Mouse (Mus musculus) hindbrain, embryonic 13.5 days (tissue): ENCODE measurements at regions not wholly inside any gene's neighbourhood (a gene's known extent, or its start where the extent isn't known, plus 50 kb on each side); places are given as distances from the start of the nearest gene placed in this dataset.
"Not testable (repeated sequence)": the region's sequence is repeated elsewhere in the genome, so short reads cannot be mapped to it uniquely, and the experiment has no call there.

Source experiments
- ATAC-seq: fragments of 200-750 bp; cut with Nextera tagmentation; 2 replicates; pipeline ENCODE4 v1.8.0; 2017; ENCODE audit warnings: moderate TSS enrichment; ENCODE audit not compliant: low FRiP score
- H3K27ac ChIP-seq: fragments of 300-500 bp; sonication (generic); 2 replicates; pipeline ENCODE4 v1.5.1; 2015; ENCODE audit warnings: inconsistent platforms, mild to moderate bottlenecking, moderate library complexity
- H3K27me3 ChIP-seq: fragments of 300-500 bp; sonication (generic); 2 replicates; pipeline ENCODE4 v1.6.1; 2015; ENCODE audit warnings: mild to moderate bottlenecking, inconsistent platforms
- H3K36me3 ChIP-seq: fragments of 300-500 bp; sonication (generic); 2 replicates; pipeline ENCODE4 v1.6.1; 2015; ENCODE audit warnings: mild to moderate bottlenecking, inconsistent platforms
- H3K4me1 ChIP-seq: fragments of 300-500 bp; sonication (generic); replicated peaks from 2 replicates; pipeline ENCODE4 v1.6.1; 2015; ENCODE audit warnings: inconsistent platforms
- H3K4me2 ChIP-seq: fragments of 300-500 bp; sonication (generic); 2 replicates; pipeline ENCODE4 v1.6.1; 2015; ENCODE audit warnings: inconsistent platforms, mild to moderate bottlenecking, moderate library complexity
- H3K4me3 ChIP-seq: fragments of 300-500 bp; sonication (generic); 2 replicates; pipeline ENCODE4 v1.5.1; 2015; ENCODE audit warnings: mild to moderate bottlenecking, inconsistent platforms
- H3K9ac ChIP-seq: fragments of 300-500 bp; sonication (generic); 2 replicates; pipeline ENCODE4 v1.6.1; 2015; ENCODE audit warnings: mild to moderate bottlenecking, inconsistent platforms
- H3K9me3 ChIP-seq: fragments of 300-500 bp; sonication (generic); 2 replicates; pipeline ENCODE4 v1.6.1; 2016; ENCODE audit warnings: inconsistent platforms
- WGBS: fragments of 180-500 bp; shearing (Covaris S2); methylation state at CpG from one replicate; pipeline ENCODE4 v1.1.7; 2015; 5-methylcytosine and 5-hydroxymethylcytosine counted together

DNA sequence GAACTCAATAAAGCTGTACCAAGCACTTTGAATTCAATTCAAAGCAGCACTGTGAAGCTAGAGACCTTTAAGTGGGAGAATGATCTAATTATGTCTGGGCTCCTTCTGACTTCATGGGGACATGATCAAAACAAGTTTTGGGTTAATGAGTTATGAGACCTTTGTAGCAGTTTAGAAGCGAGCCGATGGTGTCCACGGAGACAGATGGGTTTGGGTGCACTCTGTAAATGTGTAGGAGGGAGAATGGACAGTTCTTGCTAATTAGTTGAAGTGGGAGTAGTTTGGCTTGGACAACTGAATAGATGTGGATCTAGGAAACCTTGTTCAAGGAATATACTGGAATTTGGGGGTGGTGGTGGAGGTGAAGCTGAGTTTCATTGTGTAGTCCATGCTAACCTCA is 186.3 kb upstream of the Cldn34b3 start:
- H3K4me1 ChIP-seq: no peaks in the 10 kb centered on the region
- H3K9me3 ChIP-seq: no peaks in the 10 kb centered on the region
- H3K36me3 ChIP-seq: no peaks in the 10 kb centered on the region
- WGBS: 52% methylated on average over 3 of the region's 3 CpGs
- no peak overlapping the region for H3K4me3 ChIP-seq
- ATAC-seq: no peak
- H3K9ac ChIP-seq: no peak overlapping the region
- no peaks in the 10 kb centered on the region for H3K27me3 ChIP-seq
- no peak overlapping the region for H3K27ac ChIP-seq
- H3K4me2 ChIP-seq: no peak overlapping the region

GRCm38 (mm10) chrX:76082670-76083069 is 181.4 kb upstream of the Cldn34b3 start:
- no peak for ATAC-seq
- WGBS: 60% methylated on average over 4 of the region's 4 CpGs

DNA sequence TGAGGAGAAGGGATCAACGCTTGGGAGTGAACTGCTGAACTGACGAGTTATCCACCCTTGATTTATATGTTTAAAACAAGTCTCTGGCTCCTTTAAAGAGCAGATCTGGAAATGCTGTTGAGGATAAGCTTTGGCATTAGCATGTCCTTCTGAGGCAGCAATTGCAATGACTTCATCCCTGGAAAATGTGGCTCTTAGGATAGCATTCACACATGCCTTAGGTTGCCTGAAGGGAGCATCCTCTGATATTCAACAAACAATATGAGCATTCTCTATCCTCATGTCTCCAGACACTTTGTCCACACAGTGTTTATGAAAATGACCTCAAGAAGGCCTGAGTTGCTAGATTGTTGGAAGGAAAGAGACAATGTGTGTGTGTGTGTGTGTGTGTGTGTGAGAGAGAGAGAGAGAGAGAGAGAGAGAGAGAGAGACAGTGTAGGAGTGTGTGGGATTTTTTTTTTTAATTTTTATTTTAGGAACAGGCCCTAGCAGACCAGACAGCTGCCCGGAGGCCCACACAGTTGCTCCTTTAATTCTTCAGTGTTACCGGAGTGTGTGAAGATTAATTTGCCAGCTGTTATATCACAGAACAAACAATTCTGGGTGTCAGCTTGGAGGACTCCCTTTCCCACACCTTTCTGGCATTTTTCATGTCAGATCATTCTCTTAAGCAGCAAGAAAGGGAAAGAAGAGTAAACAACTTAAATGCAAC is 153.2 kb upstream of the Cldn34b3 start:
- Histone ChIP-seq H3K36me3 (no peaks in the 10 kb centered on the region), H3K27ac (no peak overlapping the region), H3K9ac (no peak overlapping the region), H3K4me2 (no peak overlapping the region), H3K4me3 (no peak overlapping the region), H3K27me3 (no peaks in the 10 kb centered on the region), H3K9me3 (no peaks in the 10 kb centered on the region), H3K4me1 (no peaks in the 10 kb centered on the region)
- no peak for ATAC-seq
- 78% methylated on average over 4 of the region's 4 CpGs for WGBS

More at GRCm38 (mm10) chrX:76082670-76083069, 181.4 kb upstream of the Cldn34b3 start:
- Histone ChIP-seq H3K36me3 (no peaks in the 10 kb centered on the region), H3K27me3 (no peaks in the 10 kb centered on the region), H3K4me1 (no peaks in the 10 kb centered on the region), H3K9me3 (no peaks in the 10 kb centered on the region), H3K27ac (no peak overlapping the region), H3K9ac (no peak overlapping the region), H3K4me3 (no peak overlapping the region), H3K4me2 (no peak overlapping the region)

- Histone ChIP-seq H3K27ac (no peak overlapping the region), H3K9ac (no peak overlapping the region), H3K4me2 (no peak overlapping the region), H3K4me3 (no peak overlapping the region), H3K9me3 (no peaks in the 10 kb centered on the region), H3K36me3 (no peaks in the 10 kb centered on the region), H3K27me3 (no peaks in the 10 kb centered on the region), H3K4me1 (no peaks in the 10 kb centered on the region)
- ATAC-seq: no peak
- 28% methylated on average over 1 of the region's 1 CpGs for WGBS
Measured at GRCm38 (mm10) chrX:76116086-76116485, 148.0 kb upstream of the Cldn34b3 start.

- H3K4me2 ChIP-seq: no peak overlapping the region
- no peak overlapping the region for H3K27ac ChIP-seq
- H3K36me3 ChIP-seq: no peaks in the 10 kb centered on the region
- no peaks in the 10 kb centered on the region for H3K4me1 ChIP-seq
- no peaks in the 10 kb centered on the region for H3K9me3 ChIP-seq
- H3K4me3 ChIP-seq: no peak overlapping the region
- no peak overlapping the region for H3K9ac ChIP-seq
- H3K27me3 ChIP-seq: no peaks in the 10 kb centered on the region
- 73% methylated on average over 1 of the region's 1 CpGs for WGBS
- no peak for ATAC-seq
Measured at GRCm38 (mm10) chrX:76116562-76116961, 147.5 kb upstream of the Cldn34b3 start.

- no peaks in the 10 kb centered on the region for H3K4me1 ChIP-seq
- ATAC-seq: no peak
- no peaks in the 10 kb centered on the region for H3K27me3 ChIP-seq
- no peak overlapping the region for H3K4me3 ChIP-seq
- H3K9ac ChIP-seq: no peak overlapping the region
- no peaks in the 10 kb centered on the region for H3K9me3 ChIP-seq
- no peak overlapping the region for H3K4me2 ChIP-seq
- no peaks in the 10 kb centered on the region for H3K36me3 ChIP-seq
- no peak overlapping the region for H3K27ac ChIP-seq
- WGBS: 47% methylated on average over 3 of the region's 3 CpGs
Measured at GRCm38 (mm10) chrX:76120936-76121335, 143.2 kb upstream of the Cldn34b3 start.

GRCm38 (mm10) chrX:76123355-76123754 is 140.7 kb upstream of the Cldn34b3 start:
- peak; percentile 54; the same call in 1 of the 2 replicates for ATAC-seq
- H3K9ac ChIP-seq: no peak overlapping the region

DNA sequence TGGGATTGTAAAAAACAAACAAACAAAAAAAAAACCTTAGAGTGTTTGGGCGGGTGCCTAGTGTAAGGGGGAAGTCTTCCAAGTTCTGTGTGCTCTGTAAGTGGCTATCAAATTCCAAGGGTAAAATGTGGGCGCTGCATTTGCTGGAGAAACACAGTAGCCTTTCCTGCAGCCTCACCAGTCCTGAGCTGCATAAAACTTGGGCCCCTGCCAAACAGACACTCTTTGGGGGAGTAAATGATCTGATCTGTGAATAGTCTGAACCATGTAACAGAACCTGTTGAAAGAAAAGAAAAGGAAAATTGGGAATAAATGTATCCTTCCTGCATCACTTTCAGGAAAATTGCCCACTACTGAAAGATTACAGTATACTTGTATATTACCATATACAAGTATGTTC is 126.4 kb upstream of the Cldn34b3 start:
- no peaks in the 10 kb centered on the region for H3K9me3 ChIP-seq
- H3K36me3 ChIP-seq: no peaks in the 10 kb centered on the region
- no peak overlapping the region for H3K27ac ChIP-seq
- H3K4me3 ChIP-seq: no peak overlapping the region
- WGBS: 64% methylated on average over 2 of the region's 2 CpGs
- no peak overlapping the region for H3K9ac ChIP-seq
- H3K27me3 ChIP-seq: no peaks in the 10 kb centered on the region
- no peaks in the 10 kb centered on the region for H3K4me1 ChIP-seq
- H3K4me2 ChIP-seq: no peak overlapping the region
- no peak for ATAC-seq

More at GRCm38 (mm10) chrX:76123355-76123754, 140.7 kb upstream of the Cldn34b3 start:
- Histone ChIP-seq H3K27ac (no peak overlapping the region), H3K4me2 (no peak overlapping the region), H3K36me3 (no peaks in the 10 kb centered on the region), H3K27me3 (no peaks in the 10 kb centered on the region), H3K4me1 (no peaks in the 10 kb centered on the region), H3K4me3 (no peak overlapping the region), H3K9me3 (no peaks in the 10 kb centered on the region)
- 44% methylated on average over 2 of the region's 2 CpGs for WGBS

GRCm38 (mm10) chrX:76141022-76141421 is 123.1 kb upstream of the Cldn34b3 start:
- Histone ChIP-seq H3K4me2 (no peak overlapping the region), H3K36me3 (no peaks in the 10 kb centered on the region), H3K9ac (no peak overlapping the region), H3K27me3 (no peaks in the 10 kb centered on the region), H3K9me3 (no peaks in the 10 kb centered on the region), H3K27ac (no peak overlapping the region), H3K4me1 (no peaks in the 10 kb centered on the region), H3K4me3 (no peak overlapping the region)
- no peak for ATAC-seq
- WGBS: 70% methylated on average over 2 of the region's 2 CpGs

- not testable (repeated sequence) for H3K27ac ChIP-seq, H3K4me1 ChIP-seq, H3K4me3 ChIP-seq, H3K36me3 ChIP-seq, H3K9ac ChIP-seq, ATAC-seq, H3K4me2 ChIP-seq, H3K9me3 ChIP-seq, H3K27me3 ChIP-seq
- WGBS: 49% methylated on average over 2 of the region's 2 CpGs
Measured at GRCm38 (mm10) chrX:76174806-76175205, 89.3 kb upstream of the Cldn34b3 start.

DNA sequence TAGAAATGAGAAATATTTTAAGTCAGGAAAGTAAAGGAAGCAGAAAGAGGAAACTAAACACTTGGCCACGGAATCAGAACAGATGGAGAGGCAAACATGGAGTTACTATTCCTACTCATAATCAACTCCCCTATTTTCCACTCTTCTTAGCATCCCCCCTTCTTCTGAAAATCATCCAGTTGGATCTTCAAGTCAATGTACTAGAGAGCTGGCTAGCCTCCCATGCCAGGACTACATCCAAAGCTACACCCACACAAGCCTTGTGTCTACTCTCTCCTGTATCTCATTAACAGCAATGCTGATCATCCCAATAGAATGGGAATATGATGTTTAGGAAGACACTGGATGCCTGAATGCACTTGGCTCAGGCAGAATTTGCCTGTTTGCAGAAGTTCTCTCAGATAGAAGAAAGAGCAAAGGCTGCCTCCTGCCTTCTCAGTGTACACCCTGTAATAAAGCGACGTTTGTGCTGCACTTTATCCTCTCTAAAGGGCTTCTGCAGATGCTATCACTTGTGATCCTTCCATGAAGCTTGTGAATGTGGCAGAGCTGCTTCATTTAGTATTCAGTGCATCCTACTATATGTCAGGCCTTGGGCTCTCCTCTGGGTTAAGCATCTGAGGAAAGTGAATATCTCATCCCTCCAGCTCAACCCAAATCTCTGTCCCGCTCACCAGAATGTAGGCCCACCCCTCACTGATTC is 82.5 kb upstream of the Cldn34b3 start:
- H3K27me3 ChIP-seq: no peaks in the 10 kb centered on the region
- whole genome bisulfite sequencing: 87% methylated on average over 4 of the region's 4 CpGs
- no peak overlapping the region for H3K9ac ChIP-seq
- no peaks in the 10 kb centered on the region for H3K9me3 ChIP-seq
- H3K4me1 ChIP-seq: no peaks in the 10 kb centered on the region
- no peak for ATAC-seq
- H3K27ac ChIP-seq: no peak overlapping the region
- H3K4me3 ChIP-seq: no peak overlapping the region
- no peak overlapping the region for H3K4me2 ChIP-seq
- no peaks in the 10 kb centered on the region for H3K36me3 ChIP-seq

DNA sequence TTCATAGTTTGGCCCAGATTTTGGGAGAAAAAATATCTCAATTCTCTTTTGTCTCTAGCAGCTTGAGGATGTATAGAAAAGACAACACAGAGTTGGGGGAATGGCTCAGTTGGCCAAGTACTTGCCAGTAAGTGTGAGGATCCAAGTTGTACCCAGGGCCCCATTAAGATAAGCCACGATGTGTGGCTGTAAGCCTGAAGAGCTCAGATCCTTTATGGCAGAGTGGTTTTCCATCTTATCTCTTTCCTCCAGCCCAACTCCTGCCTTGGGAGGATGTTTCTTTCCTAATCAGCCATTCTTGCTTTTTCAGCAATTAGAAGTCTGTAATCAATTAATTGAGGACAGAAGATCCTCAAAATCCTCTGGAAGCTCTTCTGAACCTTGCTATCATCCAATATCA is 63.5 kb upstream of the Cldn34b3 start:
- Histone ChIP-seq H3K4me3 (no peak overlapping the region), H3K9me3 (no peaks in the 10 kb centered on the region)
- 73% methylated on average over 1 of the region's 1 CpGs for WGBS

DNA sequence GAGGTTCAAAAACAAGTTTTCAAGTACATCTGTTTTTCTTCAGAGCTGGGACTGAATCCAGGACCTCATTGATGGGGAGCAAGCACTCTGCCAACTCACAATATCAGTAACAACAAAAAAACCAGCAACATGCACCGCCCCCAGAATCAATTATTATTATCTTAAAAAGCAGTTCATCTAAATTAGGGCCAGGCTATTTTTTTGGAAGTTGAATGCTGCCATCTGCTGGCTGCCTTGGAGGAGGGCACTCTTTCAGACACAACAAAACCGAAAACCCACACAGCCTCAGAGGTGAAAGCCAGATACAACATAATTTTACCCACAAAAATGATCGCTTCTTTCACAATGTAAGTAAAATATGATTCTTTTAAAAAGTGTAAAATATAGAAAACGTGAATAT is 62.7 kb upstream of the Cldn34b3 start:
- WGBS: 22% methylated on average over 4 of the region's 4 CpGs
- ATAC-seq: no peak
- no peaks in the 10 kb centered on the region for H3K27me3 ChIP-seq
- H3K9me3 ChIP-seq: no peaks in the 10 kb centered on the region
- H3K9ac ChIP-seq: no peak overlapping the region
- H3K36me3 ChIP-seq: no peaks in the 10 kb centered on the region
- H3K4me2 ChIP-seq: no peak overlapping the region
- H3K27ac ChIP-seq: no peak overlapping the region
- H3K4me3 ChIP-seq: no peak overlapping the region
- no peaks in the 10 kb centered on the region for H3K4me1 ChIP-seq

More for the DNA sequence above, 63.5 kb upstream of the Cldn34b3 start:
- Histone ChIP-seq H3K4me2 (no peak overlapping the region), H3K4me1 (no peaks in the 10 kb centered on the region), H3K36me3 (no peaks in the 10 kb centered on the region), H3K9ac (no peak overlapping the region), H3K27ac (no peak overlapping the region), H3K27me3 (no peaks in the 10 kb centered on the region)
- ATAC-seq: no peak
